Mouse (Mus musculus) neural tube, embryonic 11.5 days (tissue): ENCODE results near the gene Ush1c. TPM values are rescaled to one million over a fixed set of nuclear protein-coding genes. Genes with fewer than 3 reads are reported as not detected.
A peak's percentile ranks its signal among the peaks of the same experiment; 100 is the strongest.
"Not testable (repeated sequence)": the region's sequence is repeated elsewhere in the genome, so short reads cannot be mapped to it uniquely, and the experiment has no call there.

ENCODE experiments used
- ATAC-seq: fragments of 200-750 bp; cut with Nextera tagmentation; 2 replicates; pipeline ENCODE4 v1.8.0; 2017; ENCODE audit warnings: moderate number of reproducible peaks, mild to moderate bottlenecking, moderate TSS enrichment, moderate library complexity; ENCODE audit not compliant: insufficient read depth, low FRiP score, low TSS enrichment
- DNase-seq: peaks from one replicate; pipeline ENCODE4 v3.0.0-alpha.2; 2015; ENCODE audit warnings: low spot score
- H3K27ac ChIP-seq: fragments of 300-500 bp; sonication (generic); 2 replicates; pipeline ENCODE4 v1.5.1; 2014; ENCODE audit warnings: low read depth, mild to moderate bottlenecking, low read length
- H3K27me3 ChIP-seq: fragments of 300-500 bp; sonication (generic); 2 replicates; pipeline ENCODE4 v1.6.1; 2014; ENCODE audit warnings: mild to moderate bottlenecking, low read length, mixed read lengths; ENCODE audit not compliant: control insufficient read depth, insufficient read depth
- H3K36me3 ChIP-seq: fragments of 300-500 bp; sonication (generic); 2 replicates; pipeline ENCODE4 v1.6.1; 2014; ENCODE audit warnings: mild to moderate bottlenecking, low read length, moderate library complexity, mixed read lengths; ENCODE audit not compliant: control insufficient read depth, insufficient read depth
- H3K4me1 ChIP-seq: fragments of 300-500 bp; sonication (generic); 2 replicates; pipeline ENCODE4 v1.6.1; 2014; ENCODE audit warnings: low read length, mixed read lengths; ENCODE audit not compliant: control insufficient read depth, insufficient read depth
- H3K4me2 ChIP-seq: fragments of 300-500 bp; sonication (generic); 2 replicates; pipeline ENCODE4 v1.6.1; 2014; ENCODE audit warnings: low read depth, mild to moderate bottlenecking, moderate library complexity
- H3K4me3 ChIP-seq: fragments of 300-500 bp; sonication (generic); 2 replicates; pipeline ENCODE4 v1.5.1; 2014; ENCODE audit warnings: low read depth, low read length
- H3K9ac ChIP-seq: fragments of 300-500 bp; sonication (generic); 2 replicates; pipeline ENCODE4 v1.6.1; 2014; ENCODE audit warnings: mild to moderate bottlenecking, low read length
- H3K9me3 ChIP-seq: fragments of 300-500 bp; sonication (generic); 2 replicates; pipeline ENCODE4 v1.6.1; 2016; ENCODE audit warnings: low read length; ENCODE audit not compliant: control insufficient read depth
- WGBS: fragments of 180-500 bp; shearing (Covaris S2); extraction: QIAGEN DNeasy Blood & Tissue Kit; methylation state at CpG from one replicate; pipeline ENCODE4 v1.1.7; 2014; 5-methylcytosine and 5-hydroxymethylcytosine counted together
- polyA plus RNA-seq: library from polyadenylated mRNA; unstranded; fragments of >200 nt; fragmentation: Nextera tagmentation; extraction: Ambion mirVana; gene quantifications from 2 replicates; pipeline ENCODE4 v1.2.1, GENCODE M21; 2014

Ush1c gene
- polyA plus RNA-seq, 1 experiment from 2014 or later, result 2.8 TPM

- WGBS, result 78% methylated on average over 6 of the region's 6 CpGs
- H3K9me3 ChIP-seq, result no peaks in the 10 kb centered on the region
- ATAC-seq (no peak), DNase-seq (no peak)
- no peak overlapping the region for H3K27ac ChIP-seq
- no peaks in the 10 kb centered on the region for H3K36me3 ChIP-seq
- no peaks in the 10 kb centered on the region for H3K4me1 ChIP-seq
- no peaks in the 10 kb centered on the region for H3K27me3 ChIP-seq
- no peak overlapping the region for H3K9ac ChIP-seq
- no peak overlapping the region for H3K4me3 ChIP-seq
- H3K4me2 ChIP-seq, result no peak overlapping the region
These were observed 38.3 kb downstream of the Ush1c start for GRCm38 (mm10) chr7:46200021-46200420.

- no peaks in the 10 kb centered on the region for H3K36me3 ChIP-seq
- H3K9ac ChIP-seq, result no peak overlapping the region
- H3K4me1 ChIP-seq, result no peaks in the 10 kb centered on the region
- H3K27ac ChIP-seq, result no peak overlapping the region
- no peak overlapping the region for H3K4me3 ChIP-seq
- no peak overlapping the region for H3K4me2 ChIP-seq
- 85% methylated on average over 5 of the region's 5 CpGs for WGBS
- no peaks in the 10 kb centered on the region for H3K27me3 ChIP-seq
- no peak for DNase-seq
- ATAC-seq, result no peak
- no peaks in the 10 kb centered on the region for H3K9me3 ChIP-seq
These were observed 42.9 kb downstream of the Ush1c start for GRCm38 (mm10) chr7:46195356-46195755.

- no peak for DNase-seq
- Histone ChIP-seq H3K4me2 (no peak overlapping the region), H3K27ac (no peak overlapping the region), H3K4me1 (peaks cover 3% of the 10 kb centered on the region; the same call in 1 of the 2 replicates), H3K36me3 (no peaks in the 10 kb centered on the region), H3K9ac (no peak overlapping the region), H3K4me3 (no peak overlapping the region), H3K27me3 (peaks cover 18% of the 10 kb centered on the region), H3K9me3 (no peaks in the 10 kb centered on the region)
- no peak for ATAC-seq
These were observed 54.1 kb downstream of the Ush1c start for GRCm38 (mm10) chr7:46184232-46184631.

- H3K27me3 ChIP-seq, result peaks cover 29% of the 10 kb centered on the region
- ATAC-seq (no peak), DNase-seq (peak; percentile 60)
- H3K9ac ChIP-seq, result no peak overlapping the region
- no peak overlapping the region for H3K4me2 ChIP-seq
- no peak overlapping the region for H3K27ac ChIP-seq
- WGBS, result 3% methylated on average over 3 of the region's 3 CpGs
- no peak overlapping the region for H3K4me3 ChIP-seq
- peaks cover 3% of the 10 kb centered on the region; the same call in 1 of the 2 replicates for H3K4me1 ChIP-seq
- H3K9me3 ChIP-seq, result no peaks in the 10 kb centered on the region
- no peaks in the 10 kb centered on the region for H3K36me3 ChIP-seq
These were observed 56.7 kb downstream of the Ush1c start for GRCm38 (mm10) chr7:46181590-46181989.

- Histone ChIP-seq H3K27ac (no peak within 1 kb of the TSS), H3K9ac (peak within 1 kb of the TSS; percentile 9; the same call in 1 of the 2 replicates), H3K27me3 (peaks cover 29% of the 10 kb centered on the region), H3K4me2 (peak within 1 kb of the TSS; percentile 54), H3K4me3 (peak within 1 kb of the TSS; percentile 37), H3K36me3 (no peaks in the 10 kb centered on the region), H3K4me1 (peaks cover 3% of the 10 kb centered on the region; the same call in 1 of the 2 replicates), H3K9me3 (no peaks in the 10 kb centered on the region)
- DNase-seq, result no peak
- under 1% methylated on average over 62 of the region's 75 CpGs for WGBS
- no peak for ATAC-seq
These were observed 58.6 kb downstream of the Ush1c start, which contains the start of gene Abcc8 for GRCm38 (mm10) chr7:46179431-46180275. Gene Abcc8 (minus strand): TSS chr7:46180033.

- H3K4me1 ChIP-seq, H3K9ac ChIP-seq, H3K9me3 ChIP-seq, H3K27ac ChIP-seq, H3K27me3 ChIP-seq, ATAC-seq, DNase-seq, H3K4me3 ChIP-seq, H3K36me3 ChIP-seq, H3K4me2 ChIP-seq: not testable (repeated sequence)
- 91% methylated on average over 1 of the region's 1 CpGs for WGBS
These were observed 69.3 kb downstream of the Ush1c start for GRCm38 (mm10) chr7:46168980-46169379.

GRCm38 (mm10) chr7:46168402-46168801, 69.9 kb downstream of the Ush1c start:
- Histone ChIP-seq H3K9me3 (no peaks in the 10 kb centered on the region), H3K27me3 (no peaks in the 10 kb centered on the region), H3K4me1 (no peaks in the 10 kb centered on the region), H3K36me3 (no peaks in the 10 kb centered on the region), H3K4me2 (no peak overlapping the region), H3K9ac (no peak overlapping the region), H3K4me3 (no peak overlapping the region), H3K27ac (no peak overlapping the region)
- DNase-seq (no peak), ATAC-seq (no peak)
- 94% methylated on average over 6 of the region's 6 CpGs for WGBS

GRCm38 (mm10) chr7:46167901-46168300, 70.4 kb downstream of the Ush1c start:
- 93% methylated on average over 7 of the region's 7 CpGs for WGBS
- DNase-seq (no peak), ATAC-seq (no peak)
- Histone ChIP-seq H3K9ac (no peak overlapping the region), H3K36me3 (no peaks in the 10 kb centered on the region), H3K4me3 (no peak overlapping the region), H3K4me1 (no peaks in the 10 kb centered on the region), H3K27ac (no peak overlapping the region), H3K4me2 (no peak overlapping the region), H3K9me3 (no peaks in the 10 kb centered on the region), H3K27me3 (no peaks in the 10 kb centered on the region)

GRCm38 (mm10) chr7:46165876-46166275, 72.4 kb downstream of the Ush1c start:
- ATAC-seq, result no peak
- Histone ChIP-seq H3K4me3 (no peak overlapping the region), H3K27me3 (no peaks in the 10 kb centered on the region), H3K9me3 (no peaks in the 10 kb centered on the region), H3K4me1 (no peaks in the 10 kb centered on the region), H3K9ac (no peak overlapping the region), H3K27ac (no peak overlapping the region), H3K4me2 (no peak overlapping the region), H3K36me3 (no peaks in the 10 kb centered on the region)
- no peak for DNase-seq
- 92% methylated on average over 11 of the region's 11 CpGs for WGBS
